Comparison of ENCODE assay signal across 9 mouse cellular contexts in genomic region chr2:79983222-79983632, GRCm38 (mm10).
DNase-seq lines count a peak whose midpoint lies in the region; ATAC-seq lines count a peak whose summit lies in the region.
"Had no signal": no experiment of that assay in that cellular context is flagged by ENCODE, and none has a peak within 500 bp of the region (broad histone marks: within the 10 kb centered on the region; RNA-seq: fewer than 3 reads in every experiment).

No protein-coding gene starts in this region.

- H3K9me3 ChIP-seq in midbrain, embryonic 16.5 days (replicated peaks; ENCODE audit: control insufficient read depth, low read length, poor library complexity, severe bottlenecking) = no peaks in the 10 kb centered on the region
- H3K9me3 ChIP-seq in midbrain, embryonic 11.5 days (ENCODE audit: control insufficient read depth, low read length) = no peaks in the 10 kb centered on the region

- DNase-seq in cerebellum, postnatal 10 days = peak; percentile 16 to 19
- no peak for DNase-seq in cerebellum, adult 18-20 months
- no peak for DNase-seq in midbrain, embryonic 11.5 days (ENCODE audit: low spot score, missing footprints)
- DNase-seq in heart, postnatal 4 days = peak; percentile 60
- peak; percentile 27 for DNase-seq in skeletal muscle tissue, adult 2 months (ENCODE audit: low read depth, low spot score)
- DNase-seq in spleen, postnatal 36 days (ENCODE audit: low spot score in 2 of 2) = no peak
- no peak for DNase-seq in thymus, postnatal 0 days (ENCODE audit: low spot score)
- DNase-seq: B cell, adult 2 months had no signal

- H3K4me3 ChIP-seq in midbrain, embryonic 16.5 days (ENCODE audit: low read depth, low read length) = no peak overlapping the region
- H3K4me3 ChIP-seq in midbrain, embryonic 11.5 days (ENCODE audit: low read depth, low read length) = no peak overlapping the region

- H3K4me2 ChIP-seq in midbrain, embryonic 16.5 days (ENCODE audit: low read length) = no peak overlapping the region
- H3K4me2 ChIP-seq in midbrain, embryonic 11.5 days = no peak overlapping the region

- no peaks in the 10 kb centered on the region for H3K27me3 ChIP-seq in midbrain, embryonic 16.5 days (ENCODE audit: control insufficient read depth, insufficient read depth, low read depth, low read length)
- H3K27me3 ChIP-seq in midbrain, embryonic 11.5 days (ENCODE audit: control insufficient read depth, insufficient read depth, low read length) = no peaks in the 10 kb centered on the region

- H3K9ac ChIP-seq in midbrain, embryonic 16.5 days (ENCODE audit: low read depth, low read length) = no peak overlapping the region
- H3K9ac ChIP-seq in midbrain, embryonic 11.5 days (ENCODE audit: low read length) = no peak overlapping the region

- no peaks in the 10 kb centered on the region for H3K36me3 ChIP-seq in midbrain, embryonic 16.5 days (ENCODE audit: control insufficient read depth, insufficient read depth, low read length)
- H3K36me3 ChIP-seq in midbrain, embryonic 11.5 days (ENCODE audit: control insufficient read depth, insufficient read depth, low read length) = no peaks in the 10 kb centered on the region

- peak; percentile 36; the same call in 1 of the 2 replicates for ATAC-seq in midbrain, embryonic 16.5 days
- no peak for ATAC-seq in midbrain, embryonic 11.5 days (ENCODE audit: low FRiP score)

- WGBS in midbrain, embryonic 16.5 days = 66% methylated on average over 9 of the region's 9 CpGs
- WGBS in midbrain, embryonic 11.5 days = 82% methylated on average over 9 of the region's 9 CpGs

- H3K27ac ChIP-seq in midbrain, embryonic 16.5 days (ENCODE audit: low read length) = no peak overlapping the region
- no peak overlapping the region for H3K27ac ChIP-seq in midbrain, embryonic 11.5 days (ENCODE audit: low read depth, low read length)

- H3K4me1 ChIP-seq in midbrain, embryonic 16.5 days (ENCODE audit: control insufficient read depth, insufficient read depth, low read length) = no peaks in the 10 kb centered on the region
- H3K4me1 ChIP-seq in midbrain, embryonic 11.5 days (ENCODE audit: control insufficient read depth, insufficient read depth, low read length) = no peaks in the 10 kb centered on the region

Comparison
In these comparisons a context has a peak if more than half of its experiments do, and no peak if none do; other contexts are left out.
1. DNase-seq: peak in cerebellum, postnatal 10 days (2 of 2), heart, postnatal 4 days (single experiment) and skeletal muscle tissue, adult 2 months (single experiment); none in cerebellum, adult 18-20 months (0 of 2), midbrain, embryonic 11.5 days (single experiment), spleen, postnatal 36 days (0 of 2) and thymus, postnatal 0 days (single experiment).